Mouse (Mus musculus) lung, postnatal 36 days (tissue): Measurements from ENCODE around the gene Sipa1l3.

Experiments used
- DNase-seq: peaks from one replicate; pipeline ENCODE4 v3.0.0; 2022; ENCODE audit warnings: mixed read lengths

The Sipa1l3 gene

GRCm38 (mm10) chr7:29319337-29320307 lies 198.8 kb downstream of the Sipa1l3 start:
- no peak for DNase-seq

- DNase-seq: peak; percentile 47
Measured at GRCm38 (mm10) chr7:29318115-29318911, 200.1 kb downstream of the Sipa1l3 start.

GRCm38 (mm10) chr7:29317558-29317957 lies 200.9 kb downstream of the Sipa1l3 start:
- no peak for DNase-seq

- peak; percentile 50 for DNase-seq
Measured at GRCm38 (mm10) chr7:29316976-29317375, 201.5 kb downstream of the Sipa1l3 start.

GRCm38 (mm10) chr7:29316137-29316734 lies 202.2 kb downstream of the Sipa1l3 start:
- DNase-seq: no peak

- peak; percentile 47 for DNase-seq
Measured at GRCm38 (mm10) chr7:29314844-29315628, 203.4 kb downstream of the Sipa1l3 start.

GRCm38 (mm10) chr7:29313572-29314261 lies 204.7 kb downstream of the Sipa1l3 start:
- DNase-seq: no peak

- no peak for DNase-seq
Measured at GRCm38 (mm10) chr7:29313051-29313450, 205.4 kb downstream of the Sipa1l3 start.

- no peak for DNase-seq
Measured at GRCm38 (mm10) chr7:29309749-29310148, 208.7 kb downstream of the Sipa1l3 start.

GRCm38 (mm10) chr7:29309221-29309721 lies 209.2 kb downstream of the Sipa1l3 start:
- no peak for DNase-seq

- DNase-seq: peak; percentile 90
Measured at GRCm38 (mm10) chr7:29307350-29308104, 210.9 kb downstream of the Sipa1l3 start.

GRCm38 (mm10) chr7:29306619-29307018 lies 211.8 kb downstream of the Sipa1l3 start:
- peak; percentile 77 for DNase-seq

- no peak for DNase-seq
Measured at GRCm38 (mm10) chr7:29306108-29306507, 212.3 kb downstream of the Sipa1l3 start.

- no peak for DNase-seq
Measured at GRCm38 (mm10) chr7:29305263-29305988, 213.0 kb downstream of the Sipa1l3 start.

GRCm38 (mm10) chr7:29304463-29305262 lies 213.8 kb downstream of the Sipa1l3 start:
- no peak for DNase-seq

GRCm38 (mm10) chr7:29303738-29304462 lies 214.5 kb downstream of the Sipa1l3 start, which contains the start of gene Dpf1:
Dpf1 (plus strand) TSS chr7:29303951.
- DNase-seq: peak; percentile 77

GRCm38 (mm10) chr7:29302641-29303040 lies 215.8 kb downstream of the Sipa1l3 start:
- no peak for DNase-seq

- DNase-seq: peak; percentile 77
Measured at GRCm38 (mm10) chr7:29301127-29301566, 217.3 kb downstream of the Sipa1l3 start.
